Mouse (Mus musculus): Measurements from ENCODE around the gene Ildr1. TPM values are rescaled to one million over a fixed set of nuclear protein-coding genes. Genes with fewer than 3 reads are reported as not detected.

Ildr1 gene
- polyA plus RNA-seq, 1 experiment: 7.1 TPM

- no peaks in the 10 kb centered on the region for H3K27me3 ChIP-seq (ENCODE audit: control insufficient read depth, insufficient read depth, low read length)
- DNase-seq: no peak
- TF ChIP-seq CTCF (IDR thresholded peaks at IDR 0.05; ENCODE audit: borderline replicate concordance, control insufficient read depth, extremely low read depth, insufficient read depth, low read length, poor library complexity) (no peak), POLR2A (IDR thresholded peaks at IDR 0.05; ENCODE audit: control insufficient read depth, extremely low read depth, insufficient read depth, low read length, poor library complexity) (no peak)
- H3K4me1 ChIP-seq (replicated peaks; ENCODE audit: control insufficient read depth, insufficient read depth, low read length): no peaks in the 10 kb centered on the region
- H3K4me3 ChIP-seq (ENCODE audit: control insufficient read depth, insufficient read depth, low read length): no peak overlapping the region
- no peak overlapping the region for H3K27ac ChIP-seq (ENCODE audit: control insufficient read depth, insufficient read depth, low read length)
- 96% methylated on average over 8 of the region's 8 CpGs for WGBS
- H3K36me3 ChIP-seq (ENCODE audit: control insufficient read depth, insufficient read depth, low read length): no peaks in the 10 kb centered on the region
Measured at GRCm38 (mm10) chr16:36743580-36743979, 49.8 kb downstream of the Ildr1 start.

GRCm38 (mm10) chr16:36747068-36747467 lies 53.3 kb downstream of the Ildr1 start:
- H3K4me3 ChIP-seq (ENCODE audit: control insufficient read depth, insufficient read depth, low read length): no peak overlapping the region

GRCm38 (mm10) chr16:36747767-36748166 lies 54.0 kb downstream of the Ildr1 start:
- DNase-seq: no peak
- no peak overlapping the region for H3K27ac ChIP-seq (ENCODE audit: control insufficient read depth, insufficient read depth, low read length)
- no peaks in the 10 kb centered on the region for H3K36me3 ChIP-seq (ENCODE audit: control insufficient read depth, insufficient read depth, low read length)
- H3K27me3 ChIP-seq (ENCODE audit: control insufficient read depth, insufficient read depth, low read length): no peaks in the 10 kb centered on the region
- H3K4me3 ChIP-seq (ENCODE audit: control insufficient read depth, insufficient read depth, low read length): no peak overlapping the region
- WGBS: 64% methylated on average over 2 of the region's 2 CpGs
- TF ChIP-seq CTCF (IDR thresholded peaks at IDR 0.05; ENCODE audit: borderline replicate concordance, control insufficient read depth, extremely low read depth, insufficient read depth, low read length, poor library complexity) (no peak), POLR2A (IDR thresholded peaks at IDR 0.05; ENCODE audit: control insufficient read depth, extremely low read depth, insufficient read depth, low read length, poor library complexity) (no peak)
- no peaks in the 10 kb centered on the region for H3K4me1 ChIP-seq (replicated peaks; ENCODE audit: control insufficient read depth, insufficient read depth, low read length)

More at GRCm38 (mm10) chr16:36747068-36747467, 53.3 kb downstream of the Ildr1 start:
- TF ChIP-seq CTCF (IDR thresholded peaks at IDR 0.05; ENCODE audit: borderline replicate concordance, control insufficient read depth, extremely low read depth, insufficient read depth, low read length, poor library complexity) (no peak), POLR2A (IDR thresholded peaks at IDR 0.05; ENCODE audit: control insufficient read depth, extremely low read depth, insufficient read depth, low read length, poor library complexity) (no peak)
- Histone ChIP-seq H3K27ac (ENCODE audit: control insufficient read depth, insufficient read depth, low read length) (no peak overlapping the region), H3K36me3 (ENCODE audit: control insufficient read depth, insufficient read depth, low read length) (no peaks in the 10 kb centered on the region), H3K27me3 (ENCODE audit: control insufficient read depth, insufficient read depth, low read length) (no peaks in the 10 kb centered on the region), H3K4me1 (replicated peaks; ENCODE audit: control insufficient read depth, insufficient read depth, low read length) (no peaks in the 10 kb centered on the region)
- no peak for DNase-seq
- WGBS: 91% methylated on average over 4 of the region's 4 CpGs

- H3K4me1 ChIP-seq (replicated peaks; ENCODE audit: control insufficient read depth, insufficient read depth, low read length): no peaks in the 10 kb centered on the region
- TF ChIP-seq POLR2A (IDR thresholded peaks at IDR 0.05; ENCODE audit: control insufficient read depth, extremely low read depth, insufficient read depth, low read length, poor library complexity) (no peak), CTCF (IDR thresholded peaks at IDR 0.05; ENCODE audit: borderline replicate concordance, control insufficient read depth, extremely low read depth, insufficient read depth, low read length, poor library complexity) (no peak)
- no peaks in the 10 kb centered on the region for H3K27me3 ChIP-seq (ENCODE audit: control insufficient read depth, insufficient read depth, low read length)
- 70% methylated on average over 3 of the region's 3 CpGs for WGBS
- no peak overlapping the region for H3K27ac ChIP-seq (ENCODE audit: control insufficient read depth, insufficient read depth, low read length)
- H3K36me3 ChIP-seq (ENCODE audit: control insufficient read depth, insufficient read depth, low read length): no peaks in the 10 kb centered on the region
- no peak overlapping the region for H3K4me3 ChIP-seq (ENCODE audit: control insufficient read depth, insufficient read depth, low read length)
- no peak for DNase-seq
Measured at GRCm38 (mm10) chr16:36751979-36752378, 58.2 kb downstream of the Ildr1 start.

GRCm38 (mm10) chr16:36770191-36770771 lies 76.5 kb downstream of the Ildr1 start:
- H3K27me3 ChIP-seq (ENCODE audit: control insufficient read depth, insufficient read depth, low read length): no peaks in the 10 kb centered on the region
- DNase-seq: no peak
- H3K36me3 ChIP-seq (ENCODE audit: control insufficient read depth, insufficient read depth, low read length): no peaks in the 10 kb centered on the region
- no peak for TF ChIP-seq CTCF (IDR thresholded peaks at IDR 0.05; ENCODE audit: borderline replicate concordance, control insufficient read depth, extremely low read depth, insufficient read depth, low read length, poor library complexity)
- H3K4me1 ChIP-seq (replicated peaks; ENCODE audit: control insufficient read depth, insufficient read depth, low read length): no peaks in the 10 kb centered on the region
- WGBS: 77% methylated on average over 9 of the region's 13 CpGs
- no peak overlapping the region for H3K27ac ChIP-seq (ENCODE audit: control insufficient read depth, insufficient read depth, low read length)
- H3K4me3 ChIP-seq (ENCODE audit: control insufficient read depth, insufficient read depth, low read length): no peak overlapping the region

GRCm38 (mm10) chr16:36770830-36771229 lies 77.1 kb downstream of the Ildr1 start:
- TF ChIP-seq CTCF (IDR thresholded peaks at IDR 0.05; ENCODE audit: borderline replicate concordance, control insufficient read depth, extremely low read depth, insufficient read depth, low read length, poor library complexity) (no peak), POLR2A (IDR thresholded peaks at IDR 0.05; ENCODE audit: control insufficient read depth, extremely low read depth, insufficient read depth, low read length, poor library complexity) (no peak)
- 92% methylated on average over 4 of the region's 4 CpGs for WGBS
- H3K27ac ChIP-seq (ENCODE audit: control insufficient read depth, insufficient read depth, low read length): no peak overlapping the region

GRCm38 (mm10) chr16:36771244-36771643 lies 77.5 kb downstream of the Ildr1 start:
- Histone ChIP-seq H3K4me3 (ENCODE audit: control insufficient read depth, insufficient read depth, low read length) (no peak overlapping the region), H3K4me1 (replicated peaks; ENCODE audit: control insufficient read depth, insufficient read depth, low read length) (no peaks in the 10 kb centered on the region), H3K27me3 (ENCODE audit: control insufficient read depth, insufficient read depth, low read length) (no peaks in the 10 kb centered on the region), H3K36me3 (ENCODE audit: control insufficient read depth, insufficient read depth, low read length) (no peaks in the 10 kb centered on the region), H3K27ac (ENCODE audit: control insufficient read depth, insufficient read depth, low read length) (no peak overlapping the region)
- TF ChIP-seq CTCF (IDR thresholded peaks at IDR 0.05; ENCODE audit: borderline replicate concordance, control insufficient read depth, extremely low read depth, insufficient read depth, low read length, poor library complexity) (no peak), POLR2A (IDR thresholded peaks at IDR 0.05; ENCODE audit: control insufficient read depth, extremely low read depth, insufficient read depth, low read length, poor library complexity) (no peak)
- WGBS: 88% methylated on average over 2 of the region's 2 CpGs
- no peak for DNase-seq

More at GRCm38 (mm10) chr16:36770830-36771229, 77.1 kb downstream of the Ildr1 start:
- Histone ChIP-seq H3K27me3 (ENCODE audit: control insufficient read depth, insufficient read depth, low read length) (no peaks in the 10 kb centered on the region), H3K4me3 (ENCODE audit: control insufficient read depth, insufficient read depth, low read length) (no peak overlapping the region), H3K4me1 (replicated peaks; ENCODE audit: control insufficient read depth, insufficient read depth, low read length) (no peaks in the 10 kb centered on the region), H3K36me3 (ENCODE audit: control insufficient read depth, insufficient read depth, low read length) (no peaks in the 10 kb centered on the region)
- no peak for DNase-seq

Measured in thymus, adult 2 months (tissue).